Mouse (Mus musculus): Measurements from ENCODE around the gene Gfod1. TPM values are rescaled to one million over a fixed set of nuclear protein-coding genes. Genes with fewer than 3 reads are reported as not detected.

Gfod1 gene
- polyA plus RNA-seq, 1 experiment from 2014 or later: 1.2 TPM

DNA sequence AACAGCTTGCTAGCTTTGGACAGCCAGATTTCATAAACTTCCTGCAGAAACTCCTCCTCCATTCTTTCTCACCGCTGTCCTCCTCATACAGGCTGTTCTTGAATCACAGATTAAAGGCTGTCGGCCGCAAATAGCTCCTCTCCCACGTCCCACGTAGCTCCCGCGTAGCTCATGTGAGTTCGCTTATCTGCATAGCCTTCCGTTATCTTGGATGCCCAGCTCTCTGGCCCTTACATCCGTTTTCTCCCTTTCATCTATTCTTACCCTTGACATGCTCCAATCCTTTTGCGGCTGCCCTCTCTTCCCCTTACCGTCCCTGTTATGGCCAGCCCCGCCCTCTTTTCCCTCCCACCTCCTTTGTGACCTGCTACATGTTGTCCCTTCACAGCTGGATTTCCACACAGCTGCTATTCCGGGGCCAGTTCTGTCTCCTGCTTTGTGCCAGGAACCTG lies 112.2 kb downstream of the Gfod1 start:
- Histone ChIP-seq H3K27ac (no peak overlapping the region), H3K27me3 (no peaks in the 10 kb centered on the region), H3K4me2 (peak overlapping the region; percentile 29), H3K4me3 (peak overlapping the region; percentile 10; the same call in 1 of the 2 replicates), H3K9ac (no peak overlapping the region), H3K9me3 (no peaks in the 10 kb centered on the region), H3K36me3 (no peaks in the 10 kb centered on the region), H3K4me1 (peaks cover 3% of the 10 kb centered on the region; the same call in 1 of the 2 replicates)
- 14% methylated on average over 14 of the region's 14 CpGs for WGBS
- no peak for ATAC-seq (ENCODE audit: insufficient number of reproducible peaks, low FRiP score, low TSS enrichment, low read depth)

GRCm38 (mm10) chr13:43191290-43191689 lies 112.7 kb downstream of the Gfod1 start:
- Histone ChIP-seq H3K4me1 (peaks cover 3% of the 10 kb centered on the region; the same call in 1 of the 2 replicates), H3K9me3 (no peaks in the 10 kb centered on the region), H3K27me3 (no peaks in the 10 kb centered on the region), H3K4me2 (peak overlapping the region; percentile 29; the same call in 1 of the 2 replicates), H3K9ac (no peak overlapping the region), H3K36me3 (no peaks in the 10 kb centered on the region), H3K27ac (no peak overlapping the region), H3K4me3 (0 out of 2 replicates have a peak overlapping the region, but pooled peaks have one; percentile 10)
- ATAC-seq (ENCODE audit: insufficient number of reproducible peaks, low FRiP score, low TSS enrichment, low read depth): no peak
- whole genome bisulfite sequencing: 17% methylated on average over 2 of the region's 2 CpGs

DNA sequence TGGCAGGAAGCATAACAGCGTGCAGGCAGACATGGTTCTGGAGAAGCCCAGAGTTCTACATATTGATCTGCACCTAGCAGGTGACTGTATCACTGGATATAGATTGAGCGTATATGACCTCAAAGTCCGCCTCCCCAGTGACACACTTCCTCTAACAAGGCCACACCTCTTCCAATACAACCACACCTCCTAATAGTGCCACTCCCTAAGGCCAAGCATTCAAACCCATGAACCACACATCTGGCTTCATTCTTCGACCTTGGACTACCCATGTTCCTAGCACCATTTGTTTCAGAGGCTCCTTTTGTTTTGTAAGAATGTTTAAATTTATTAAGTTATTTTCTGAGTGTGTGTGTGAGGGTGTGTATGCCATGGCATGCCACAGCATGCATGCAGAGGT lies 116.2 kb downstream of the Gfod1 start:
- no peaks in the 10 kb centered on the region for H3K9me3 ChIP-seq
- H3K27ac ChIP-seq: no peak overlapping the region
- ATAC-seq (ENCODE audit: insufficient number of reproducible peaks, low FRiP score, low TSS enrichment, low read depth): no peak
- H3K9ac ChIP-seq: no peak overlapping the region
- H3K4me3 ChIP-seq: no peak overlapping the region
- 88% methylated on average over 4 of the region's 4 CpGs for WGBS
- H3K4me2 ChIP-seq: no peak overlapping the region
- no peaks in the 10 kb centered on the region for H3K36me3 ChIP-seq
- no peaks in the 10 kb centered on the region for H3K27me3 ChIP-seq
- peaks cover 11% of the 10 kb centered on the region for H3K4me1 ChIP-seq

DNA sequence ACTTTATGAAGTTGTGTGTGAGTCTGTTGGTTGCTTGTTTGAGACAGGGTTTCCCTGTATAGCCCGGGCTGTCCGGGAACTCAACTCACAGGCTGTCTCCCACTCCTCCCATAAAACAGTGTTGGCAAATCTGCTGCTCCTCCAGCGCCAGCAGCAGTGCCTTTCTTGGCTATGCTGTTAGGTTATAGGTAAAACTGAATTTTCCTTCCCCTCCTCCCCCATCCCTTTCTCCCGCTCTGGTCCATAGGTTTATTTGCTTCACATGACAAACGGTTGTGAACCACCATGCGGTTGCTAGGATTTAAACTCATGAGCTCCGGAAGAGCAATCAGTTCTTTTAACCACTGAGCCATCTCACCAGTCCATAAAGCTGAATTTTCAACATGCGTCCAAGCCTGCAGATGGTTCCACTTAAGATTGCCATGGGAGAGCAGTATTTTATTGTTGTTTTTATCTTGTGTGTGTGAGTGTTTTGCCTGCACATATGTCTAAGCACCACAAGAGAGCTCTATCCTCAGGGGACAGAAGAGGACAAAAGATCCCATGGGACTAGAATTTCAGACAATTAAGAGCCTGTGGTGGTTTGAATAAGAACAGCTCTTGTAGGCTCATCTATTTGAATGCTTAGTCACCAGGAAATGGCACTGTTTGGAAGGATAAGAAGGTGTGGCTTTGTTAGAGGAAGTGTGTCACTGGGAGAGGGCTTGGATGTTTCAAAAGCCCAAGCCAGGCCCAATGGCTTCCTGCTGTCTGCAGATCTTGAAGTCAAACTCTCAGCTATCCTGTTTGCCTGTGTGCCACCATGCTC lies 120.5 kb downstream of the Gfod1 start:
- peak overlapping the region; percentile 37 for H3K4me3 ChIP-seq
- H3K36me3 ChIP-seq: no peaks in the 10 kb centered on the region
- no peaks in the 10 kb centered on the region for H3K9me3 ChIP-seq
- ATAC-seq (ENCODE audit: insufficient number of reproducible peaks, low FRiP score, low TSS enrichment, low read depth): peak; percentile 73; the same call in 1 of the 2 replicates
- H3K4me1 ChIP-seq: peaks cover 14% of the 10 kb centered on the region
- WGBS: 25% methylated on average over 8 of the region's 8 CpGs
- H3K27ac ChIP-seq: peak overlapping the region; percentile 75
- no peaks in the 10 kb centered on the region for H3K27me3 ChIP-seq
- H3K9ac ChIP-seq: no peak overlapping the region
- H3K4me2 ChIP-seq: peak overlapping the region; percentile 43

DNA sequence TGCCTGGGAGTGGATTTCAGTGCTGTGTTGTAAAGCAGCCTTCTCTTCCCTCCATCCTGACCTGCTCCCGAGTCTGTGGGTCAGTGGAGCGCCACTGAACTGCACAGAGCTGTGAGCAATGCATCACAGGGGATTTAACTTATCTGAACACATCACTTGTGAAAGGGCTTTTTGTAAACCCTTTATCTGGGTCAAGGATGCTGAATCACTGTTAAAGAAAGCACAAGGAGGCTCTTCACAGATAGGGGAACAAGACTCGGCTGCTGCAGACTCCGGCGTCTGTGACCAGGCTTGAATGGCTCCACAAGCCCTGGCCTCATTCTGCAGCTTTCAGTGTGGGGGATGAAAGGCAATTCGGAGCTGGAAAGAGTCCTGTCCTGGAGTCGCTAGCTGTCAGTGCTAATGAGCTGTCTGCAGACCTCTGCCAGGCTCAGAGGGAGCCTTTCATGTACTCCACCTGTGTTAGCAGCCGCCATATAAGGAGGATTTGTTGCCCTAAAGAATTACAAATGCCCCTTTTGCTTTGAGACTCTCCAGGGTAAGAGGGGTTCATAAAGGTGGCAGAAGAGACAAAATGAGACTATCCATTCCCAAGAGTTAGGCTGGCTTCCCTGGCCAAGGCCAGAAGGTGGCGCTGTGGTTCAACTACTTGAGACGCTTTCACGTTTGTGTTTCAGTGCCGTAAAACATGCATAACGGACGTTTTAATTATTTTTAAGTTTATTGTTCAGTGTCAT lies 121.3 kb downstream of the Gfod1 start:
- 8% methylated on average over 14 of the region's 14 CpGs for WGBS
- Histone ChIP-seq H3K4me1 (peaks cover 14% of the 10 kb centered on the region), H3K4me3 (peak overlapping the region; percentile 37), H3K36me3 (no peaks in the 10 kb centered on the region), H3K9me3 (no peaks in the 10 kb centered on the region), H3K27ac (peak overlapping the region; percentile 75), H3K4me2 (peak overlapping the region; percentile 43), H3K27me3 (no peaks in the 10 kb centered on the region), H3K9ac (no peak overlapping the region; the same call in 1 of the 2 replicates)
- peak; percentile 10; the same call in 1 of the 2 replicates for ATAC-seq (ENCODE audit: insufficient number of reproducible peaks, low FRiP score, low TSS enrichment, low read depth)

- no peak overlapping the region for H3K4me3 ChIP-seq
- WGBS: 52% methylated on average over 7 of the region's 7 CpGs
- no peaks in the 10 kb centered on the region for H3K36me3 ChIP-seq
- H3K9ac ChIP-seq: no peak overlapping the region
- no peaks in the 10 kb centered on the region for H3K27me3 ChIP-seq
- peaks cover 14% of the 10 kb centered on the region for H3K4me1 ChIP-seq
- ATAC-seq (ENCODE audit: insufficient number of reproducible peaks, low FRiP score, low TSS enrichment, low read depth): no peak
- no peak overlapping the region for H3K4me2 ChIP-seq
- no peaks in the 10 kb centered on the region for H3K9me3 ChIP-seq
- H3K27ac ChIP-seq: no peak overlapping the region
Observed at GRCm38 (mm10) chr13:43181104-43181503, 122.9 kb downstream of the Gfod1 start.

- 84% methylated on average over 7 of the region's 7 CpGs for WGBS
- peaks cover 3% of the 10 kb centered on the region for H3K4me1 ChIP-seq
- no peaks in the 10 kb centered on the region for H3K9me3 ChIP-seq
- no peaks in the 10 kb centered on the region for H3K36me3 ChIP-seq
- no peak overlapping the region for H3K9ac ChIP-seq
- ATAC-seq (ENCODE audit: insufficient number of reproducible peaks, low FRiP score, low TSS enrichment, low read depth): no peak
- no peak overlapping the region for H3K27ac ChIP-seq
- no peaks in the 10 kb centered on the region for H3K27me3 ChIP-seq
- H3K4me2 ChIP-seq: no peak overlapping the region
- no peak overlapping the region for H3K4me3 ChIP-seq
Observed at GRCm38 (mm10) chr13:43177317-43177716, 126.7 kb downstream of the Gfod1 start.

- H3K4me3 ChIP-seq: no peak overlapping the region
- H3K9me3 ChIP-seq: no peaks in the 10 kb centered on the region
- H3K9ac ChIP-seq: no peak overlapping the region
- H3K4me2 ChIP-seq: no peak overlapping the region
- no peak for ATAC-seq (ENCODE audit: insufficient number of reproducible peaks, low FRiP score, low TSS enrichment, low read depth)
- no peaks in the 10 kb centered on the region for H3K27me3 ChIP-seq
- H3K4me1 ChIP-seq: peaks cover 7% of the 10 kb centered on the region
- no peaks in the 10 kb centered on the region for H3K36me3 ChIP-seq
- 93% methylated on average over 3 of the region's 3 CpGs for WGBS
- no peak overlapping the region for H3K27ac ChIP-seq
Observed at GRCm38 (mm10) chr13:43176676-43177075, 127.3 kb downstream of the Gfod1 start.

DNA sequence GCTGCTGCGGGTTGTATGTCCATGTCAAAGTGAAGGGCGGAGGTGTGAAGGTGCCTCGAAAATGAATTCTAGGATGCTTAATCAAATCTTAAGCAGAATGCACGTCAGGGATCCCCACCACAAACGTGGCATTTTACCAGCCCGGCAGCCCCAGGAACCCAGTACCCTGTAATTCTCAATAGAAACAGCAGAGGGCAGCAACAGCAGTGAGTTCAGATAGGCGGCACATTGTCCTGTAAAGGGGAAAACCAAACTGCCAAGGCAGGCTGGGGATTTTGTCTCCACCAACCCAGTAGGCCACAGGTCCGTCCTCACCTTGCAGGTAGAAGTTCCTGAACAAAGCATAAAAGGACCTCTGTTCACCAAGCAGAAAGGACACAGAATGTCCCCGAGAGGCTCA lies 130.7 kb downstream of the Gfod1 start:
- Histone ChIP-seq H3K27ac (no peak overlapping the region), H3K4me2 (no peak overlapping the region), H3K27me3 (no peaks in the 10 kb centered on the region), H3K4me1 (peaks cover 9% of the 10 kb centered on the region), H3K36me3 (peaks cover 7% of the 10 kb centered on the region), H3K9ac (no peak overlapping the region), H3K9me3 (no peaks in the 10 kb centered on the region), H3K4me3 (no peak overlapping the region)
- no peak for ATAC-seq (ENCODE audit: insufficient number of reproducible peaks, low FRiP score, low TSS enrichment, low read depth)
- 14% methylated on average over 9 of the region's 9 CpGs for WGBS

DNA sequence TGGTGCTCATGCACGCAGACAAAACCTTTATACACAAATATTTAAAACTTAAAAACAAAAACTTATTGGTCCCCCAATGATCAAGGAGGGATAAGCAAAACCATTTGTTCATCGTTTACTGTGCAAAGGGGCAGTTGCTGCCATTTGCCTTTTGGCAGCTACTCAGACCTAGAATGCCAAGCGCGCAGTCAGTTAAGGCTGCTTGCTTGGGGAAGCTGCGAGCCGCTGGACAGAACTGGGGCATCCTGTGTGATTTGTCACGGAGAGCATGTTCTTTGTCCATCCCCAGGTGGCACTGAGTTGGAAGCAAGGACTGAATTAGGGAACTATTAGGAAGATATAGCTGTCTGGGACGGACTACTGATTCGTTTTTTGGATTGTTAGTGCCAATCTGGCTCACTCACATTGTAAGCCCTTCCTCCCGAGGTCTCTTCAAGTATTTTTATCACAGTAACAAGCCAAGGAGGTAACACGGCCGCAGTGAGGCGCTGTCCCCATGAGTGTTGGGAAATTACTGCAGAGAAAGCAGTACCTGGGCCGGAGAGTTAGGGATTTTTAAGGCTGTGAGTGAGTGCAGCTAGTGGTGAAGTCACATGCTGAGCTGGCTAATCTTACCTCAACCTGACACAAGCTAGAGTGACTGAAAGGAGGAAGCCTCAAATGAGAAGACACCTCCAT lies 131.8 kb downstream of the Gfod1 start:
- no peak for ATAC-seq (ENCODE audit: insufficient number of reproducible peaks, low FRiP score, low TSS enrichment, low read depth)
- H3K27ac ChIP-seq: no peak overlapping the region; the same call in 1 of the 2 replicates

GRCm38 (mm10) chr13:43171020-43171710 lies 132.8 kb downstream of the Gfod1 start, which contains the start of gene Tbc1d7:
Gene Tbc1d7, minus strand, starts transcription at chr13:43171501.
- Histone ChIP-seq H3K27ac (peak within 1 kb of the TSS; percentile 83), H3K4me3 (peak within 1 kb of the TSS; percentile 69), H3K4me1 (peaks cover 9% of the 10 kb centered on the region), H3K9ac (peak within 1 kb of the TSS; percentile 66), H3K36me3 (peaks cover 15% of the 10 kb centered on the region), H3K27me3 (no peaks in the 10 kb centered on the region), H3K9me3 (no peaks in the 10 kb centered on the region), H3K4me2 (peak within 1 kb of the TSS; percentile 78)
- WGBS: under 1% methylated on average over 48 of the region's 48 CpGs
- peak; percentile 91 for ATAC-seq (ENCODE audit: insufficient number of reproducible peaks, low FRiP score, low TSS enrichment, low read depth)

More for the DNA sequence above, 131.8 kb downstream of the Gfod1 start:
- Histone ChIP-seq H3K36me3 (peaks cover 10% of the 10 kb centered on the region), H3K4me2 (peak overlapping the region; percentile 78), H3K9ac (no peak overlapping the region; the same call in 1 of the 2 replicates), H3K4me3 (peak overlapping the region; percentile 69), H3K4me1 (peaks cover 9% of the 10 kb centered on the region), H3K27me3 (no peaks in the 10 kb centered on the region), H3K9me3 (no peaks in the 10 kb centered on the region)
- 38% methylated on average over 14 of the region's 14 CpGs for WGBS

Measured in limb, embryonic 15.5 days (tissue).